Mouse (Mus musculus): ENCODE data around the gene Gm26897. TPM values are rescaled to one million over a fixed set of nuclear protein-coding genes. Genes with fewer than 3 reads are reported as not detected.

The Gm26897 gene
- polyA plus RNA-seq (2015; fragmentation: Nextera tagmentation; extraction: Ambion mirVana) = not detected in 2 replicates

DNA sequence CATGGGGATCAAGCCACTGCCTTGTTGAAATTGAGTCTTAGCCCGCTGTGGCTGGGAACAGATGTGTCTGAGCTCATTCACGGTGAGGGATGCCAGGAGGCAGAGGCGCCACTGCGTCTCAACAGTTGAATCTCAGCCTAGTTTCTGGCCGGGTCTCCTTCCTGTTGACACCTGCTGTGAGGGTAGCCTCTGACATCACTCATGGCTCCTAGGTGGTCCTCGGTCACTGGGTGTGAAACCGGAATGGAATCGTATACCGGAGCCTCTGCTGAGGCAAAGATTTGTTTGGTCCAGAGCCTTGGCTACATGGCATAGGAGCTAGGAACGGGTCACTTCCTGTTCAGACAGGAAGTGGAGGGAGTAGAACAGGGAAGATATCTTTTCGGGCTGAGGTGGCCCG is at the start of gene Gm26897:
Gene Gm26897, plus strand, starts transcription at position 74 of the 400 bp plus-strand sequence.
- Histone ChIP-seq H3K4me2 (no peak within 1 kb of the TSS), H3K27ac (0 out of 2 replicates have a peak within 1 kb of the TSS, but pooled peaks have one; percentile 28), H3K27me3 (peaks cover 3% of the 10 kb centered on the region; the same call in 1 of the 2 replicates), H3K9me3 (no peaks in the 10 kb centered on the region), H3K9ac (no peak within 1 kb of the TSS), H3K4me3 (no peak within 1 kb of the TSS), H3K36me3 (no peaks in the 10 kb centered on the region), H3K4me1 (peaks cover 8% of the 10 kb centered on the region)
- WGBS = 79% methylated on average over 12 of the region's 12 CpGs
- ATAC-seq (ENCODE audit: insufficient number of reproducible peaks, low FRiP score, low TSS enrichment, low read depth) = no peak

DNA sequence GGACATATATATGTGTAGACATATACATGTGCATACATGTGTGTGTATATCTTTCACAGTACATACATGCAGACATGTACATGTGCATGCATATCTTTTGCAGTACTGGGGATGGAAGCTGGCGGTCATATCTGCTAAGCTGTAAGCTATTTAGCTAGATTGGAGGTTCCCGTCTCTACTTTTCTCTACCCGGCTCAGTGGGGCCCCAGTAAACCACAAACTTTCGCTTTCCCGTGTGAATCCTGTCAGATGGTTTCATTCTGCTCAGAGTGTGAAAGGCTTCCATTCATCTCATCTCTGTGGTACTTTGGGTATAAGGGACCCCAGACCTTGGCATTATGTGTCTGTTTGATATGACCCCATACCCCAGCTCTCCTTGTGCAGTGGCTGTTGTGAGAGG is 46.4 kb upstream of the Gm26897 start:
- no peak overlapping the region for H3K4me3 ChIP-seq
- no peak for ATAC-seq (ENCODE audit: insufficient number of reproducible peaks, low FRiP score, low TSS enrichment, low read depth)
- no peak overlapping the region for H3K9ac ChIP-seq
- H3K9me3 ChIP-seq = no peaks in the 10 kb centered on the region
- H3K27me3 ChIP-seq = peaks cover 21% of the 10 kb centered on the region; the same call in 1 of the 2 replicates
- H3K4me1 ChIP-seq = peaks cover 18% of the 10 kb centered on the region
- 56% methylated on average over 5 of the region's 5 CpGs for WGBS
- no peak overlapping the region for H3K27ac ChIP-seq
- H3K36me3 ChIP-seq = no peaks in the 10 kb centered on the region
- no peak overlapping the region for H3K4me2 ChIP-seq

DNA sequence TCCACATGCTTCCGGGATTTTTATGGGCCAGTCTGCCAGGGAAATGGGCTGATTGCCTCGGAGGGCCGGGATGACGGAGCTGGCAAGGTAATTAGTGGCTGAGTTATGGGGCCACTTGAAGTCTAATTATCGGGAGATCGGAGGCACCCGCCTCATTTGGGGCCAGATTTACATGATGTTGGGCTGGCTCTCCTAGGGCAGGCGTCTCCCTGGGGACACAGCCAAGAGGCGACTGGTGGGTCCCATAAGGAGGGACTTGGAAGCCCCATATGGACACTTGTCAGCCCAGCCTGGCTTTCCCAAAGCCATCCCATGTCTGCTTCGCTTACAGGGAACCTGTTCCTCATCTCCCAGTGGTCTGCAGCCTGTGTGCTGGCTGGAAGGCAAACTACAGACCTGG is 45.1 kb upstream of the Gm26897 start:
- Histone ChIP-seq H3K9ac (no peak overlapping the region), H3K27me3 (peaks cover 22% of the 10 kb centered on the region; the same call in 1 of the 2 replicates), H3K4me1 (peaks cover 24% of the 10 kb centered on the region), H3K36me3 (no peaks in the 10 kb centered on the region), H3K4me2 (no peak overlapping the region), H3K4me3 (no peak overlapping the region), H3K9me3 (no peaks in the 10 kb centered on the region), H3K27ac (no peak overlapping the region)
- ATAC-seq (ENCODE audit: insufficient number of reproducible peaks, low FRiP score, low TSS enrichment, low read depth) = no peak
- 19% methylated on average over 10 of the region's 10 CpGs for WGBS

DNA sequence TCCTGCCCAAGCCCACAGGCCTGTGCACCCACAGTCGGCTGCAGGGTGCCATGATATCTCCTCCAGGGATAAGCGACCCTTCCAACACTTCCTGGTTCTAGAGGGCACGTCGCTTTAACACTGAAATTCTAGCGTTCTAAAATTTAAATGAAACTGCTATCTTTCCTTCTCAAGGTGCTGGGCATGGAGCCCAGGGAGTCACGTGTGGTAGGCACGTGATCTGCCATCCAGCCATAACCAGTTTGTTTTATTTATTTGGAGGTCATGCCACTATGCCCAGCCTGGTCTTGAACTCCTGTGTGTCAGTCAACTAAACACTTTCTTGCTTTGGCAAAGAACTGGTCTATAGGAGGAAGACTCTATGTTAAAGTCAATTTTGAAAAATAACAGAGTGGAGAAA is 35.7 kb upstream of the Gm26897 start:
- WGBS = 77% methylated on average over 7 of the region's 7 CpGs
- Histone ChIP-seq H3K4me3 (no peak overlapping the region), H3K27me3 (0 out of 2 replicates have a peak, but pooled peaks cover 4% of the 10 kb centered on the region)

DNA sequence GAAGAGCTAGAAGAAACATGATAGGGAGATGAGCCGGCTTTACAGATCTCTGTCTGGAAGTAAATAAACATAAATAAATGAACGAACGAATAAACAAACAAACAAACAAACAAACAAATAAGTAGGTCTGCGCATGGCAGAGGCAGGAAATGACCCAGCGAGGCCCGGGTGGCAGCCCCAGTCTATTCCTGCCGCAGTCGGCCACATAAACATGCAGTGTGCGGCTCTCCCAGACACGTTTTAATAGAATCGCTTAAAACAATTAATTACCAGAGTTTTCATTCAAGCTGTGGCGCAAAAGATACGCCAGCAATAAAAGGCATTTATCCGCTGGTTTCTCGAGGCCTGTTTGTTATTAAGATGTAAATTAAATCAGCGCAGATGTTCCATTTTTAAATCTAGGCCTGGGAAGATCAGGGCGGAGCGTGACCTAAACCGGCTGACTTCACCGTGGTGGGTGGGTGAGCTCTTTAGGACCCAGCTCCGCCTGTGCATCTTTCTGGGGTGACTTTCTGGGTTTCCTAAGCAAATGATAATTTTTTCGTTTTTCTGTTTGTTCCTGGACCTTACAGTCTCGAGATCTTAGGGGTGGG is 33.9 kb upstream of the Gm26897 start:
- H3K27me3 ChIP-seq = no peaks in the 10 kb centered on the region; the same call in 1 of the 2 replicates
- no peak overlapping the region for H3K4me3 ChIP-seq
- H3K27ac ChIP-seq = no peak overlapping the region
- H3K9me3 ChIP-seq = no peaks in the 10 kb centered on the region
- WGBS = 45% methylated on average over 23 of the region's 23 CpGs
- no peak overlapping the region for H3K9ac ChIP-seq
- H3K4me2 ChIP-seq = no peak overlapping the region
- peaks cover 18% of the 10 kb centered on the region; the same call in 1 of the 2 replicates for H3K4me1 ChIP-seq
- no peaks in the 10 kb centered on the region for H3K36me3 ChIP-seq
- ATAC-seq (ENCODE audit: insufficient number of reproducible peaks, low FRiP score, low TSS enrichment, low read depth) = no peak

More for the DNA sequence above, 35.7 kb upstream of the Gm26897 start:
- Histone ChIP-seq H3K27ac (no peak overlapping the region), H3K36me3 (no peaks in the 10 kb centered on the region), H3K4me1 (peaks cover 25% of the 10 kb centered on the region), H3K4me2 (no peak overlapping the region), H3K9me3 (no peaks in the 10 kb centered on the region), H3K9ac (no peak overlapping the region)
- ATAC-seq (ENCODE audit: insufficient number of reproducible peaks, low FRiP score, low TSS enrichment, low read depth) = no peak

DNA sequence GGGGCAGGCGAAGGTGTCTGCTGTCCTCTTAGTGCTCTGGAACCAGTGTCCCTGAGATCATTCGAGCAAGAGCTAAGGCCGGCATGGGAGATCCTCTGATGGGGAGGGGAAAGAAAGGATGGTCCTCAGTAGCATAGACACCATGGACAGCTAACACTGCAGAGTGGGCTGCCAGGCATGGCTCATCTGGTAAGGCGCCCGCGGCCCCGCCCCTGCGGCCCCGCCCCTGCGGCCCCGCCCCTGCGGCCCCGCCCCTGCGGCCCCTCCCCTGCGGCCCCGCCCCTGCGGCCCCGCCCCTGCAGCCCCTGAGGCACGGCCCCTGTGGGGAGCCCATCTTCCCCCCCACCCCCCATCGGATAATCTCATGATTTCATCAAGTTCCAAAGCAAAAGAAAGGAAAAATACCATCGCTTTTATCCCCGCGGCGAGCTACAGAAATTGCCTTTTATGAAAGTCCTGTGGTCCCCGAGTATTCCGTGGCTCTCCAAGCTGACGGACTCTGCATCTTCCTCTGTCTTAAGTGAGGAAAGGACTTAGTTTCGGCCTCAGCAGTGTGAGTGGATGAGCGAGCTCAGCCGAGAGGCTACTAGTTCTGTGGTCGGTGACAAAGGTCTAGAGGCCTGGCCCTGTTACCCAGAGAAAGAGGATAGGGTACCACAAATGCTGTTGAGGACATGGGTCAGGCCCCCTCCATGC is 31.9 kb upstream of the Gm26897 start:
- Histone ChIP-seq H3K4me1 (peaks cover 18% of the 10 kb centered on the region; the same call in 1 of the 2 replicates), H3K36me3 (no peaks in the 10 kb centered on the region), H3K27ac (no peak overlapping the region), H3K4me3 (peak overlapping the region; percentile 17), H3K9me3 (no peaks in the 10 kb centered on the region), H3K9ac (no peak overlapping the region), H3K27me3 (peaks cover 3% of the 10 kb centered on the region), H3K4me2 (peak overlapping the region; percentile 46)
- WGBS = 9% methylated on average over 21 of the region's 31 CpGs
- ATAC-seq (ENCODE audit: insufficient number of reproducible peaks, low FRiP score, low TSS enrichment, low read depth) = no peak

DNA sequence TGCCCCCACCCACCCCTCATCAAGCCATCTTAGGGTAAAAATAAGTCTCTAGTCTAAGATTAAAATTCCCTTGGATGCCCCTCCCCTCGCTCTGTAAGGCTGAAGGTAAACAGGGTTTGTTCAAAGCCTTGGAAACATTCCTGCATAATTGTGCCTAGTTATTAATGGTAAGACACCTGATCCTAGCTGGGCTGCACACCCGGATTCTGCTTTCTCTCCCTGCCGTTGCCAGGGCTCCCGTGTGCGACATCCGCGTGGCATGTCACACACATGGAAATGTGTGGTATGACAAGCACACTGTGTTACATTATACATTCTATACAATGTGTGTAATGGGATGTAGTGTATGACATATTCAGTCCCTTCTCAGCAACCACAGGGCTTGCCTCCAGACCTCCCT is 30.1 kb upstream of the Gm26897 start:
- Histone ChIP-seq H3K36me3 (no peaks in the 10 kb centered on the region), H3K4me2 (no peak overlapping the region), H3K9me3 (no peaks in the 10 kb centered on the region), H3K27me3 (peaks cover 3% of the 10 kb centered on the region), H3K4me3 (no peak overlapping the region), H3K4me1 (peaks cover 18% of the 10 kb centered on the region; the same call in 1 of the 2 replicates), H3K9ac (no peak overlapping the region), H3K27ac (no peak overlapping the region)
- ATAC-seq (ENCODE audit: insufficient number of reproducible peaks, low FRiP score, low TSS enrichment, low read depth) = no peak
- 62% methylated on average over 7 of the region's 7 CpGs for WGBS

DNA sequence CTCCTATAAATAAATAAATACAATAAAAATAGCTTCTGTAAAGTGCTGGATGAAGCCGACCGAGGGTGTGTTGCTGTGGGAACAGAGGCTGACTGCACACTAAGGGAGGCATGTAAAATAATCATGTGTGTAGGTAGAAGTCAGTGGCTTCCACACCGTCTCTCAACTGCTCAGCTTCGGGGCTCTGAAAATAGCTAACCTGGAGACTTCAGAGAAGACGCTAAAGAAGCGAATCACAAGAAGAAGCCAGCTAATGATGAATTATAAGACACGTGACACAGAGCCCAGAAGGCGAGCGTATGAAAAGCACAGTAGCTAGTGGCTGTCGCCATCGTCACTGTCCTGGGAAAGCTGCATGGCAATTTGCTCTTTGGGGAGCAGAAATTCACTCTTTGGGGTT is 29.4 kb upstream of the Gm26897 start:
- no peak overlapping the region for H3K4me3 ChIP-seq
- peaks cover 18% of the 10 kb centered on the region; the same call in 1 of the 2 replicates for H3K4me1 ChIP-seq
- H3K36me3 ChIP-seq = no peaks in the 10 kb centered on the region
- no peak overlapping the region for H3K9ac ChIP-seq
- WGBS = 69% methylated on average over 11 of the region's 11 CpGs
- H3K4me2 ChIP-seq = no peak overlapping the region
- no peak overlapping the region for H3K27ac ChIP-seq
- ATAC-seq (ENCODE audit: insufficient number of reproducible peaks, low FRiP score, low TSS enrichment, low read depth) = no peak
- peaks cover 3% of the 10 kb centered on the region for H3K27me3 ChIP-seq
- H3K9me3 ChIP-seq = no peaks in the 10 kb centered on the region

DNA sequence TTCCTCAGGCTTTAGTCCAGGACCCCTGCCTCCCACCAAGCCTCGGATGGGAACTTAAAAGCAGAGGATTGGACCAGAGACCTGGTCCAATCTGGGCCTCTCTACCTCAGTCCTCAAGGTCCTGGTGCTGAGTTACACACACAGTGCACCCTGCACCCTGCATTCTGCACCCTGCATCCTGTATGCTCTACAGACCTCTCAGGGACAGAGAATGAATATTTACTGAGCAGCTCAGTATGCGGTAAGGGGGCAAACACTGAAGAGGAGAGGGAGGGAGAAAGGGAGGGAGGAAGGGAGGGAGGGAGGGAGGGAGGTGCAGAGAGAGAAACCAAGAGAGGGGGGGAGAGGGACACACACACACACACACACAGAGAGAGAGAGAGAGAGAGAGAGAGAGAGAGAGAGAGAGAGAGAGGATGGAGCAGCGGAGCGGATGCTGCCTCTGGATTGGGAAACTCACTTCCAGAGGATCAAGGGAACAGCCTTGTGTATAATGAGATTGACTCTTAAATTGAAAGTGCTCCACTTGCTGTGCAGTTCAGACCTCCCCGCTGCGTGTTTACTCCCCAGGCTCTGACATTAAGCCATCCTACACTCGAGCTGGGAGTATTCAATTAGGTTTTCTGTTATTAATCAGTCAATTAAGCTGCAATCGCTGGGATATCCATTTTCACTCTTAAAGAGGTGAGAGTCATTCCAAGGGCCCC is 24.4 kb upstream of the Gm26897 start:
- H3K9me3 ChIP-seq = no peaks in the 10 kb centered on the region; the same call in 1 of the 2 replicates
- H3K27me3 ChIP-seq = peaks cover 3% of the 10 kb centered on the region
- H3K4me3 ChIP-seq = no peak overlapping the region
- H3K9ac ChIP-seq = no peak overlapping the region
- no peak overlapping the region for H3K4me2 ChIP-seq
- no peak overlapping the region for H3K27ac ChIP-seq
- H3K36me3 ChIP-seq = no peaks in the 10 kb centered on the region
- H3K4me1 ChIP-seq = no peaks in the 10 kb centered on the region
- ATAC-seq (ENCODE audit: insufficient number of reproducible peaks, low FRiP score, low TSS enrichment, low read depth) = no peak
- 41% methylated on average over 8 of the region's 8 CpGs for WGBS

DNA sequence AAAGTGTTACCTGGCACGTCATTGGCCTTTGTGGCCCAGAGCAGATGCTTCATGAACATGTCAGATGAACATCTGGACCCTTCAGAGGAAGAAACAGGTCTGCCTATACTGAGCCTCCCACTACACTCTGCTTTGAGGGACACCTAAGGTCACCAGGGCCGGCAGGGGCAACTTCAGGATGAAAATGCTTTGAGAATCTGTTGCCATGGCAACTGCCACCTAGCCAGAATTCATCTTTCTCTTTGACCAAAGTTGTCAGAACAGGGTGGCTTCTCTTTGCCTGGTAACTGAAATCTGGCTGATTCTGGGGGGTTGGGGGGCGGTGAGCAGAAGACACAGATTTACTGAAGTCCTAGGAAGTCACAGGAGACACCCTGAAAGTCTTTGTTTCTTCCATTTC is 14.7 kb upstream of the Gm26897 start:
- 61% methylated on average over 3 of the region's 3 CpGs for WGBS
- Histone ChIP-seq H3K27ac (no peak overlapping the region), H3K4me3 (no peak overlapping the region), H3K9me3 (no peaks in the 10 kb centered on the region), H3K4me2 (no peak overlapping the region), H3K4me1 (peaks cover 9% of the 10 kb centered on the region; the same call in 1 of the 2 replicates), H3K9ac (no peak overlapping the region), H3K27me3 (0 out of 2 replicates have a peak, but pooled peaks cover 13% of the 10 kb centered on the region), H3K36me3 (no peaks in the 10 kb centered on the region)
- no peak for ATAC-seq (ENCODE audit: insufficient number of reproducible peaks, low FRiP score, low TSS enrichment, low read depth)

DNA sequence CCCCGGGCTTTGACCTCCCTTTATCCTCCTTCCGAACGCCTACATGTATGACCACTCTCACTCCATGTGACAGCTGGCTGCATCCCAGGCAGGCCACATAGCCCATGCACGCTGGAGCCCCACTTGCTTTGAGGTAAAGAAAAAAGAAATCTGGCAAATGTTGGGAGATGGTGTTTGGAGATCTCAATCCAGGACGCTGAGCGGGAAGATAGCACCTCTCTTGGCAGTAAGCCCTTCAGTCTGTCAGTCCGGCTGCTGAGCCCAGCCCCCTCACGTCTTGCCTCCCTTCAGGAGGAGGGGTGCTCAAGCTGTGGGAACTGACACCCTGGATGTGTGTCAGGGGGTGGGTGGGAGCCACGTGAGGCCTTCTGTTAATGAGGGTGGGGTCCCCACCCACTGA is 13.0 kb upstream of the Gm26897 start:
- no peak overlapping the region for H3K4me2 ChIP-seq
- 0 out of 2 replicates have a peak, but pooled peaks cover 13% of the 10 kb centered on the region for H3K27me3 ChIP-seq
- peaks cover 23% of the 10 kb centered on the region for H3K4me1 ChIP-seq
- no peak overlapping the region for H3K27ac ChIP-seq
- H3K4me3 ChIP-seq = no peak overlapping the region
- WGBS = 57% methylated on average over 9 of the region's 9 CpGs
- ATAC-seq (ENCODE audit: insufficient number of reproducible peaks, low FRiP score, low TSS enrichment, low read depth) = no peak
- H3K9ac ChIP-seq = no peak overlapping the region
- no peaks in the 10 kb centered on the region for H3K9me3 ChIP-seq
- no peaks in the 10 kb centered on the region for H3K36me3 ChIP-seq

DNA sequence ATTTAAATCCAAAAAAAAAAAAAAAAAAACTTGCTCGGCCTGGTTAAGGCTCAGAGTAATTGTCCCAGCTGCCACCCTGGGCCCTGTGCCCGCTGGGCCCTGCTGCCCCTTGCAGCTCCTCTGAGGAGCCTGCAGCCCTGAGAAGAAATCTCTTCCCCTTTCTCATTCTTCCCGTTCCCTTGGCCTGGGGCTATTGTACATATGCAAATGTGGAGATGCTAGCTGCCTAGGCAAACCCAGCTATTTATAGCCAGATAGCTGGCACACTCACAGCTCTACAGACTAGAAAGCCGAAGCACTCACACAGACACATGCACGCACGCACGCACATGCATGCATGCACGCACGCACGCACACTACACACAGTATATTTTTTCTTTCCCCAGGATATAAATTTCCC is 9.0 kb upstream of the Gm26897 start:
- no peak overlapping the region for H3K4me2 ChIP-seq
- no peak for ATAC-seq (ENCODE audit: insufficient number of reproducible peaks, low FRiP score, low TSS enrichment, low read depth)
- peaks cover 26% of the 10 kb centered on the region for H3K4me1 ChIP-seq
- no peaks in the 10 kb centered on the region for H3K9me3 ChIP-seq
- H3K27ac ChIP-seq = no peak overlapping the region
- H3K36me3 ChIP-seq = no peaks in the 10 kb centered on the region
- H3K4me3 ChIP-seq = no peak overlapping the region
- no peak overlapping the region for H3K9ac ChIP-seq
- H3K27me3 ChIP-seq = 0 out of 2 replicates have a peak, but pooled peaks cover 13% of the 10 kb centered on the region
- 56% methylated on average over 10 of the region's 10 CpGs for WGBS

Measured in limb, embryonic 15.5 days (tissue).